Mouse (Mus musculus) ES-E14 (cell line): Measurements from ENCODE around the gene Tsr2. TPM values are rescaled to one million over a fixed set of nuclear protein-coding genes. Genes with fewer than 3 reads are reported as not detected.
A peak's percentile ranks its signal among the peaks of the same experiment; 100 is the strongest.

ENCODE experiments used
- DNase-seq: peaks from one replicate; pipeline ENCODE4 v3.0.0-alpha.2; 2013; ENCODE audit warnings: low read depth, low spot score
- H3K27ac ChIP-seq: 2 replicates; pipeline ENCODE4 v1.5.1; 2012; ENCODE audit warnings: low read depth, mild to moderate bottlenecking, low read length, moderate library complexity, mixed read lengths; ENCODE audit not compliant: poor library complexity, insufficient read depth, severe bottlenecking
- H3K36me3 ChIP-seq: 2 replicates; pipeline ENCODE4 v1.6.1; 2012; ENCODE audit warnings: mild to moderate bottlenecking, low read length, moderate library complexity, mixed read lengths; ENCODE audit not compliant: control insufficient read depth, poor library complexity, insufficient read depth, severe bottlenecking
- H3K4me1 ChIP-seq, 2 experiments: fragments of 150-350 bp in 1 of 2; sonication (generic) in 1 of 2; 2 replicates each; pipeline ENCODE4 v1.6.1; 2012; ENCODE audit warnings: low read length in 2 of 2, mild to moderate bottlenecking in 1 of 2, mixed read lengths in 1 of 2; ENCODE audit not compliant: control insufficient read depth in 2 of 2, insufficient read depth in 2 of 2, poor library complexity in 1 of 2
- H3K4me3 ChIP-seq, 2 experiments: fragments of 150-350 bp in 1 of 2; sonication (generic) in 1 of 2; 2 replicates each; pipeline ENCODE4 v1.5.1; 2012; ENCODE audit warnings: low read length in 2 of 2, low read depth in 1 of 2, mild to moderate bottlenecking in 1 of 2, mixed read lengths in 1 of 2; ENCODE audit not compliant: insufficient read depth in 1 of 2, poor library complexity in 1 of 2, severe bottlenecking in 1 of 2
- H3K9ac ChIP-seq: 2 replicates; pipeline ENCODE4 v1.6.1; 2012; ENCODE audit warnings: low read depth, mild to moderate bottlenecking, low read length, mixed read lengths; ENCODE audit not compliant: poor library complexity, insufficient read depth, severe bottlenecking
- H3K9me3 ChIP-seq: fragments of 150-350 bp; sonication (generic); 2 replicates; pipeline ENCODE4 v1.6.1; 2012; ENCODE audit warnings: low read depth, mild to moderate bottlenecking, low read length; ENCODE audit not compliant: control insufficient read depth, insufficient read depth
- CHD2 ChIP-seq: IDR thresholded peaks from 2 replicates; pipeline ENCODE4 v1.6.1; 2014; ENCODE audit warnings: mild to moderate bottlenecking, low read depth, low read length, inconsistent platforms
- HCFC1 ChIP-seq: IDR thresholded peaks from 2 replicates; pipeline ENCODE4 v1.6.1; 2012; ENCODE audit warnings: low read length, inconsistent platforms, borderline replicate concordance; ENCODE audit not compliant: insufficient read depth
- MAFK ChIP-seq: IDR thresholded peaks from 2 replicates; pipeline ENCODE4 v1.6.1; 2014; ENCODE audit warnings: mild to moderate bottlenecking, low read depth, low read length, inconsistent platforms; ENCODE audit not compliant: insufficient read depth
- ZC3H11A ChIP-seq: IDR thresholded peaks from 2 replicates; pipeline ENCODE4 v1.6.1; 2012; ENCODE audit warnings: low read depth, mild to moderate bottlenecking, inconsistent platforms, low read length, borderline replicate concordance
- ZNF384 ChIP-seq: IDR thresholded peaks from 2 replicates; pipeline ENCODE4 v1.6.1; 2012; ENCODE audit warnings: low read depth, low read length, inconsistent platforms
- in situ Hi-C, 2 experiments: fragments of 600-800 bp; cut with MboI; formaldehyde crosslinking; loops; one replicate each; pipeline ENCODE4 v1.15.1; 2025; ENCODE audit warnings: low sequenced_read_pairs in 2 of 2, inconsistent platforms in 1 of 2; ENCODE audit not compliant: unreplicated experiment in 2 of 2
- total RNA-seq: library from RNA; depleted of rRNA; stranded (reverse); fragments of 300-350 nt; gene quantifications from 2 replicates; pipeline ENCODE4 v1.2.3, GENCODE M21; 2012; rRNA removed

Tsr2 gene
- 15.6 and 17.1 TPM in 2 replicates for total RNA-seq

DNA sequence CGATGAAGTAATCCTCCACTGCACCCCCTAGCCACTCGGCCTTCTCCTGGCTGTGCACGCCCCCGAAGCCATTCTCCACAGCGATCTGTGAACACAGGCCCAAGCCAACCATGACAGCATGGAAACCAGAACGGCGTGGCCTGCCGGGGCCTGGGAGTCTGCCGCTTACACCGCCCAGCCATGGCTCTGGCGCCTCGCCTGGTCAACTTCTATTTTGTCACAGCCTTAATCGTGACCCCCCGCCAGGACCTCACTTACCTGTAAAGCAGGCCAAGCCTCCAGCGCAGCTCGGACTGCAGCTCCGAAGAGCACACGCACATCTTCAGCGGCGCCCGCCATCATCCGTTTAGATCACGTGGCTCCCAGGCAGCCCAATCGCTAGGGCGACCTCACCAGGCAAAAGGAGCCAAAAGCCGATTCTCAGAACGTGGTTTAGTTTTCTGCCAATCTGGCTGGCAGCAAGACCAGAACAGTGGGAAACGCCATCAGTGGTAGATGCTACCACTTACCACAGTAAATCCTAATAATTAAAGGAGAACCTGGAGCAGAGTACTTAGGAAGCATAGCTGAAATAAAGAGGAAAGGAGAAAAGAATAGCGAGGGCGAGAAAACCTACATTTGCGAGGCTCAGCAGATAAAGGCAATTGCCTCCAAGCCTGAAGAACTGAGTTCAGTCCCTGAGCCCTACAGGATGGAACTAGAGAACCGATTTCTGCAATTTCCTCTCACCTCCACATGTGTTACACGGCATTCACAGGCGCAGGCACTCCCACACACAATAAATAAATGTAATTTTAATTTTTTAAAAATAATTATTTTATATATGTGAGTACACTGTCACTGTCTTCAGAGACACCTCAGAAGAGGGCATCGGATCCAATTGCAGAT is at the start of gene Tsr2:
Gene Tsr2 (minus strand): TSS at position 373 of the 888 bp plus-strand sequence.
- no peaks in the 10 kb centered on the region for H3K9me3 ChIP-seq
- H3K4me3 ChIP-seq, result peak within 1 kb of the TSS; percentile 98 to 99
- peak within 1 kb of the TSS; percentile 73 for H3K27ac ChIP-seq
- peaks cover 0 to 2% of the 10 kb centered on the region in 2 experiments; a peak in 1 of 4 replicates for H3K4me1 ChIP-seq
- H3K9ac ChIP-seq, result peak within 1 kb of the TSS; percentile 96
- H3K36me3 ChIP-seq, result no peaks in the 10 kb centered on the region; the same call in 1 of the 2 replicates
- no peak for TF ChIP-seq MAFK
- TF ChIP-seq HCFC1, result peak; percentile 48; the same call in 1 of the 2 replicates
- no peak for TF ChIP-seq ZC3H11A
- no peak for TF ChIP-seq ZNF384
- in situ Hi-C loops, result no loop called here
- DNase-seq, result peak; percentile 59

DNA sequence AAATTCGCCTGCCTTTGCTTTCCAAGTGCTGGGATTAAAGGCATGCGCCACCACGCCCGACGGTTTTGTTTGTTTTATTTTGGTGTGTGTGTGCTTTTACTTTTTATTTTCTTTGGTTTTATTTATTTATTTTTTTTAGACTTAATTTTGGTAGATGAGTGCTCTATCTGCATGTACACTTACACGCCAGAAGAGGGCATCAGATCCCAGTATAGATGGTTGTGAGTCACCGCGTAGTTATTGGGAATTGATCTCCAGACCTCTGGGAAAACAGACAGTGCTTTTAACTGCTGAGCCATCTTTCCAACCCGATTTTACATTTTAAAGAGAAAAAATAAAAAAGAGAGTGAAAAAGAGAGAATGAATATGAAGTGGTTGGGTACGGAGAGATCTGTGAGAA is 36.4 kb upstream of the Tsr2 start:
- H3K9me3 ChIP-seq, result no peaks in the 10 kb centered on the region
- in situ Hi-C loops, result no loop called here
- H3K4me1 ChIP-seq, result no peaks in the 10 kb centered on the region; a peak in 1 of 4 replicates
- DNase-seq, result no peak
- no peak overlapping the region for H3K9ac ChIP-seq
- no peaks in the 10 kb centered on the region for H3K36me3 ChIP-seq
- TF ChIP-seq MAFK, result no peak
- TF ChIP-seq ZC3H11A, result no peak
- no peak overlapping the region for H3K27ac ChIP-seq
- H3K4me3 ChIP-seq, result peak overlapping the region in 1 of 2 experiments; percentile 41; a peak in 2 of 4 replicates

DNA sequence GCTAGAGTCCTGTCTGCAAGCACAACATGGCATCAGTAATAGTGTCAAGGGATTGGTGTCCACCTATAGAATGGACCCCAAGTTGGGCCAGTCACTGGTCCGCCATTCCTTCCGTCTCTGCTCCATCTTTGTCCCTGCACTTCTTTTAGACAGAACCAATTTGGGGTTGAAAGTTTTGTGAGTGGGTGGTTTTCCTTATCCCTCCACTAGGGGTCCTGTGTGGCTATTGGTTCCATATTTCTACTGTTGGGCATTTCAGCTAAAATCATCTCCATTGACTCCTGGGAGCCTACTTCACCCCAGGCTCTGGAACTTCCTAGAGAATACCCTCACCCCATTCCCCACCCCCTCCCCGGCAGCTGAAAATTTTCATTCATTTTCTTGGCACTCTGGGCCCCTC is 34.1 kb upstream of the Tsr2 start:
- no peak for DNase-seq
- TF ChIP-seq MAFK, result no peak
- TF ChIP-seq CHD2, result no peak
- TF ChIP-seq ZC3H11A, result no peak
- TF ChIP-seq ZNF384, result no peak
- TF ChIP-seq HCFC1, result no peak
- in situ Hi-C loops, result no loop called here
- no peak overlapping the region for H3K27ac ChIP-seq
- H3K4me3 ChIP-seq, result no peak overlapping the region
- peak overlapping the region; percentile 15; the same call in 1 of the 2 replicates for H3K9ac ChIP-seq
- no peaks in the 10 kb centered on the region for H3K9me3 ChIP-seq
- no peaks in the 10 kb centered on the region for H3K36me3 ChIP-seq
- H3K4me1 ChIP-seq, result no peaks in the 10 kb centered on the region; a peak in 1 of 4 replicates

DNA sequence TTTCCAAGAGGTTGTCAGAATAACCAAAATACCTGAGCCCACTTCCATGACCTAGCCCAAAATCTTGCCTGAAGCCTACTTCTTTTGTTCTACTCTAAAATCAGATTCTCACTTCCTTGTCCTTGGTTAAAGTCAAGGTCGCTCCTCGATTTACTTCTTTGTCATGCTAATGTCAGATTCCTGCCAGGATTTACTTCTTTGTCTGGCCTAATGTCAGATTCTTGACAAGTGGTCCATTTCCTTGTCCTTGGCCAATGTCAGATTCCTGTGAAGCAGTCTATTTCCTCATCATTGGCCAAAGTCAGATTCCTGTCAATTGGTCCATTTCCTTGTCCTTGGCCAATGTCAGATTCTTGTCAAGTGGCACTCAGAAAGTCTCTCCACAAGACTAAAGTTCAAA is 27.6 kb upstream of the Tsr2 start:
- peak overlapping the region; percentile 90; the same call in 1 of the 2 replicates for H3K27ac ChIP-seq
- no peak for TF ChIP-seq MAFK
- TF ChIP-seq ZNF384, result no peak
- TF ChIP-seq CHD2, result peak; percentile 61; the same call in 1 of the 2 replicates
- no peak for TF ChIP-seq ZC3H11A
- in situ Hi-C loops, result no loop called here
- no peaks in the 10 kb centered on the region for H3K36me3 ChIP-seq
- H3K4me3 ChIP-seq, result peak overlapping the region in 1 of 2 experiments; percentile 13; a peak in 1 of 4 replicates
- H3K9ac ChIP-seq, result no peak overlapping the region
- peak; percentile 80 for DNase-seq
- H3K4me1 ChIP-seq, result peaks cover 2 to 6% of the 10 kb centered on the region in 2 experiments; a peak in 2 of 4 replicates
- H3K9me3 ChIP-seq, result no peaks in the 10 kb centered on the region
